Mouse (Mus musculus) retina, adult 2 months (tissue): ENCODE results near the gene Inpp5k.
A peak's percentile ranks its signal among the peaks of the same experiment; 100 is the strongest.
"Not testable (repeated sequence)": the region's sequence is repeated elsewhere in the genome, so short reads cannot be mapped to it uniquely, and the experiment has no call there.

Experiments used
- DNase-seq: peaks from one replicate; pipeline ENCODE4 v3.0.0-alpha.2; 2012; ENCODE audit warnings: low read depth, low spot score

Inpp5k gene

DNA sequence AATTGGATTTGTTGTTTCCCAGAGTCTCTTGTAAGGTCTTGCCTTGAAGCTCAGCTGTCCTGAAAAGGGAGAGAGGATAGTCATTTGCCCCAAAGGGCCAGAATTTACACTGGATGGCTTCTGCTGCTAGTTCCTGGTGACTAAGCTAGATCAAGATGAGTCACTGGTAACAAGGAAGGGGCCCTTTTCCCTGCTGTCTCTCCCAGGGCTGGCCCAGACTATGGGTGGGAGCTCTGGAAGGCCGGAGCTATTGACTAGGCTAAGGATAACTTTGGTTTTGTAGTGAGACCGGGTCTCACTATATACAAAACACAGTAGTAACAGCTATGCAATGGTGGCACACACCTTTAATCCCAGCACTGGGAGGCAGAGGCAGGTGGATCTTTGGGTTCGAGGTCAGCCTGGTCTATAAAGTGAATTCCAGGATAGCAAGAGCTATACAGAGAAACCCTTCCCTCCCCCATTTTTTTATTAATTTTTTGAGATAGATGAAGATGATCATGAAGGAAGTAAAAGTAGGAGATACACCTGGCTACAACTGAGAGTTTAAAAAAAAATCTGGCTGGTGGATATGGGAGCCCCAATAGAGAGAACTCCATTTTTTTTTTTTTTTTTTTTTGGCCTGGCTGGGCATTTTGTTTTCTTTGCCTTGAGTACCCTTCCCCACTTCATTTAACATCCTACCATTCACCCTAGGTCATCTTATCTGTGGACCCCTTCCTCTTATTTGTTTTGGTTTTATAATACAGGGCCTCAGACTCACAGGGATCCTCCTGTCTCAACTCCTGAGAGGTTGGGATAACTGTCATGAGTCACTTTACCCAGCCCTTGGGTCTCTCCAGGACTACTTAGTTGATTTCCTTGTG is 47.3 kb downstream of the Inpp5k start:
- DNase-seq, result no peak

DNA sequence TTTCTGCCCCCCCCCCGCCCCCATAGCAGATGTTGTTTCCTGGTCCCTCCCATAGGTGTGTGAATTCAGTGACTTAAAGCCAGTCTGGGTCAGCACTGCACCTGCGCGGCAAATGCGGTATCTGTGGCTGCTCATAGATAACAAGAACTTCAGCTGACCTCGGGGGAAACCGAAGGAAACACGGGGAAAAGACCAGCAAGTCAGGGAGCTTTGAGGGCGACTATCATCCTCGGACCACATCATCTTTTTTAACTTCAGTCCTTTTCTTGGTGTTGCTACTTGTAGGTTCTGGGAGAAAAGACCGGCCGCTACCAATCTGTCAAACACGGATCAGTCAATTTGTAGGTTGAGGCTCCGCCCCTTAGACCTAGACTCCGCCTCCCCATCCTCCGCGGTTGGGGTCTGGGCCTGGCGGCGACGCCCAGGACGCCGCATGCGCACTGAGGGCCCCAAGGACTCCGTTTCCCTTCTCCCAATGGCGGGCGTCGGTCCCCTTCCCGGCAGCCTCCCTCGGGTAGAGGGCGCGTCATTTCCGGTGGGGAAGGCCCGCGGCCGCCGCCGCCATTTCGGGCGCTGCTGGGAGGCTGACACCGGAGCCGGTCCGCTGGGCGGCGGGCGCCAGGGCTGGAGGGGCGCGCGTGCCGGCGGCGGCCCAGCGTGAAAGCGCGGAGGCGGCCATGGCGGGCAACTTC is 48.1 kb downstream of the Inpp5k start, which contains the start of gene Crk:
Gene Crk, plus strand, starts transcription at position 513 of the 692 bp plus-strand sequence.
- DNase-seq, result peak; percentile 96

DNA sequence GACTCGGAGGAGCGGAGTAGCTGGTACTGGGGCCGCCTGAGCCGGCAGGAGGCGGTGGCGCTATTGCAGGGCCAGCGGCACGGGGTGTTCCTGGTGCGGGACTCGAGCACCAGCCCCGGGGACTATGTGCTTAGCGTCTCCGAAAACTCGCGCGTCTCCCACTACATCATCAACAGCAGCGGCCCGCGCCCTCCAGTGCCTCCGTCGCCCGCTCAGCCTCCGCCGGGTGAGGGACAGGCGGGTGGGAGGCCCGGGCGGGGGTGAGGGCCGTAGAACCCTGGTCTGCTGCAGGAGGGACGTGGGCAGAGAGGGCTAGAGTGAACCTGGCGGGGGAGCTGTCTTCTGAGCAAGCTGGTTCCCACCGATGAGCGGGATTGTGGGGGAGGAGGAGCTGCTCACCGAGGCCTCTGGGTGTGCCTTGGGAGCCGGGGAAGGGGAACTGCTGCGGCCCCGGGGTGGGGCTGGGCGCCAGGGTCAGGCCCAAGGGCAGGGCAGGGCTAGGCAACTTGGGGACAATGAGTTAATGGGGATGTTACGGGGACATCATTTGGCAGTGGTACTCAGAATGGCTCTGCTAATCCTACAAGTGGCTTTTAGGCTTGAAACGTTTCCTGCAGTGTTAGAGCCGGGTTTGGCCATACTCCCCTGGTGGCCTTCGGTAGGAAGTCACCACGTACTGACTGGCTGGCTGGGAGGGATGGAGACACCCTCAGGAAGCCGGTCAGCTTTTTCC is 48.8 kb downstream of the Inpp5k start:
- DNase-seq, result peak; percentile 23

DNA sequence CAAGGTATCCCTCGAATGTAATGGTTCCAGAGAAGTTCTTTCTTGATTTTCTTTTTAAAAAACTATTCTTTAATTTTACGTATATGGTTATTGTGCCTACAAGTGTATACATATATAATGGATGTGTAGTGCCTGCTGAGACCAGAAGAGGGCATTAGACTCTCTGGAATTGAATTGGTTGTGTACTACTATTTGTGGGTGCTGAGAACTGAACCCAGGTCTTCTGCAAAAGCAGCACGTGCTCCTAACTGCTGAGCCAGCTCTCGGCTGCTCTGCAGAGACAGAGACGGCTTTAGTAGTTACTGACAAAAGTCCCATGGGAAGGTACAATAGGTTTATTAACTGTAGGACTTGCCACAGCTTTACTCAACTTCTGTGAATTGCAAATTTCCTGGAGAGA is 53.7 kb downstream of the Inpp5k start:
- no peak for DNase-seq

DNA sequence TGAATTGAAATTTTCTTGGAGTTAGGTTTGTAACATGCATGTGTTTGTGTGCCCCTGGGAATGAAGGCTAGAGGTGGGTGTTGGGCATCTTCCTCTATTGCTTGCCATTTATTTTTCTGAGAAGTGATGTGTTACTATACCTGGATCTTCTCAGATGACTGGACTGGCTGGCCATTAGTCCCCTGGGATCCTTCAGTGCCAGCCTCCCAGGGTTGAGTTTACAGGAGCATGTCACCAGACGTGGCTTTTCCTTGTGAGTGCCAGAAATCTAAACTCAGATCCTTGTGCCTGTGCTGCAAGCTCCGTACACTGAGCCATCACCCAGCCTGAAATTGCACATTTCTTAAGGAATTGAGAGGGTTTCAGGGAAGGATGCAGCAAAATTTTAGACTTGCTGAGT is 54.2 kb downstream of the Inpp5k start:
- DNase-seq, result no peak

DNA sequence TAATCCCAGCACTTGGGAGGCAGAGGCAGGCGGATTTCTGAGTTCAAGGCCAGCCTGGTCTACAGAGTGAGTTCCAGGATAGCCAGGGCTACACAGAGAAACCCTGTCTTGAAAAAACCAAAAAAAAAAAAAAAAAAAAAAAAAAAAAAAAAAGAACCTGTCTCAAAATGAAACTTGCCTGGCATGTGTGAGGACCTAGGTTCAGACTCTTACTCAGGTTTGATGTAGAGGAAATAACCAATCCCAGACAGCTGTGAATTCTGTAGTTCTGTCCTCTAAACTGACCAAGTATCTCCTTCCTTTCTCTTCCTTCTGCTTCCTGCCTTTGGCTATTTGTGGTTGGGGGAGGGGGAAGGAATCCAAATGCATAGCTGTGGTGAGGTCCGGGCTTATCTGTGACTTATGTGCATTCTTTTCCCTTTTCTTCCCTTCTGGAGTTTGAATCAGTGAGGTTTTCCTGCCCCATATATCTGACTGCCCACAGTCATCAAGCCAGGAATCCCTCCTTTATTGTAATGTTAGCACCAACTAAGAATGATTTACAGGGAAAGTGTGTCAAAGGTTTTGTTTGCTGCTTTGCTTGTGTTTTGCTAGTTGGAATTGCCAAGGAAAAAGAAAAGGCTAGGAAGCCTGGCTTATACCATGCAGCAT is 56.7 kb downstream of the Inpp5k start:
- DNase-seq, result no peak

DNA sequence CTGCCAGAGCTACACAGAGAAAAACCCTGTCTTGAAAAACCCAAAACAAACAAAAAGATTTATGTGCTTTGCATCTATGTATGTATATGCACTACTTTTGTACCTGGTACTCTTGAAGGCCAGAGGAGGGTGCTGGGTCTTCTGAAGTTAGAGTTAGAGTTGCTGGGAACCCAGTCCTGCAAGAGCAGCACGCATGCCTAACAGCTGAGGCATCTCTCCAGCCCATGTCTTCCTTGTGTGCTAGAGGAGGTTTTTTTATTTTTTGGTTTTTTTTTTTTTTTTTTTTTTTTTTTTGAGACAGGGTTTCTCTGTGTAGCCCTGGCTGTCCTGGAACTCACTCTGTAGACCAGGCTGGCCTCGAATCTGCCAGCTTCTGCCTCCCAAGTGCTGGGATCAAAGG is 57.3 kb downstream of the Inpp5k start:
- DNase-seq, result no peak

DNA sequence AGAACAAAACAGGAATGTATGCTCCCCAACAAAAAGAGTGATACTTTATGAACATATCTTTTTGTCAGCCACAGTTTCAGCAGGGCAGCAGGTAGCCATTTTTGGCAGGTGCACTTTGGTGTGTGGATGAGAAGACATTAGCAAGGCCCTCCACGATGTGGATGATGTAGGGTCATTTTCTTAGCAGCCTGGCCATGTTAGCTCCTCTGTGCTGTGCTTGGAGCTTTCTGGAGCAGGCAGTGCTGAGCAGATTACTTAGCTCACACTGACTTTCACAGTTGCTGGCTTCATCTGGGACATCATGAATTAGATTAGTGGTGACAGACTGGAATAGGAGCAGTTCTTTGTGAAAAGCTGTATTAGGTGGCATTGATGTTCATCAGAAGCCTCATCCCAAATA is 59.2 kb downstream of the Inpp5k start:
- no peak for DNase-seq

DNA sequence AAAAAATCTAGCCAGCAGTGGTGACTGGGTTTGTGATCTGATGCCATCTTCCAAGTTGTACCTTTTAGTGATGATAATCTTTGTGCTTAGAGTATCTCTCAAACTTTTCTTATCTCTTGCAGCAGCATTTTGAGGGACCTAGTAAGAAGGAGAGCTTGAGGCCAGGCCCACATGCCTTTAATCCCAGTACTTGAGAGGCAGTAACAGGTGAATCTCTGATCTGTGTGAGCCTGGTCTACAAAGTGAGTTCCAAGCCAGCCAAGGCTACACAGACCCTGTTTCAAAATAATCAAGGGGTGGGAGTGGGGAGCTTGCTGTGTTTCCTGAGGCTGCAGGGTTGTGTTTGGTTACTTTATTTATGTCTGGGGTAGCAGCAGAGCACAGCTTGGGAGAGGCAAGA is 60.3 kb downstream of the Inpp5k start:
- DNase-seq, result no peak

DNA sequence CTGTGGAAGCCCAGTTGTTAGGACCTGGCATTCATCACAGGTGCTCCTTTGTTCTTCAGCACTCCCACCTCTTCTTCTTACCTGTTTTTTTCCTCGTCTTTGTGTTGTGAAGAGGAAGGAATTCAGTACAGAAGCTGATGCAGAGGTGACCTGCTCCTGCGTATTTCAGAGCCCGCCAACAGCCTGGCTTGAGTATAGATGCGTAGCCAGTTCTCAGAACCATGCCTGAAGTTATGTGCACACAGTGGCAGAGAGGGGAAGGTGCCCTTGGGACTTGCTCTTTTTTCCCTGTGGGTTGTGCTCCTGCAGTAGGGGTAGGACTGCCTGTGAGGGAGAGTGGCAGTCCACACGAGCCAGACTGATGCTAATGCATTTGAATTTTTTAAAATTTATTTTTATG is 62.8 kb downstream of the Inpp5k start:
- DNase-seq, result no peak

DNA sequence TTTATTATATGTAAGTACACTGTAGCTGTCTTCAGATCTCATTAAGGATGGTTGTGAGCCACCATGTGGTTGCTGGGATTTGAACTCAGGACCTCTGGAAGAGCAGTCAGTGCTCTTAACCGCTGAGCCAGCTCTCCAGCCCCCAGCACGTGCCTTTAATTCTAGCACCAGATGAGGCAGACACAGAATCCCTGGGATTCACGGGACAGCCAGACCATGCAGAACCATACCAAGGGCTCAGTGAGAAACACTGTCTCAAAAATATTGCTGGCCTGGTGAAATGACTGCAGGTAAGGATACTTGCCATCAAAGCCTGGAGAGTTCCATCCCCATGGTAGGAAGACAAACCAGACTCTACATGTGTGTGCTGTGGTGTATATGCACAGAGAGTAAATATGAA is 66.7 kb downstream of the Inpp5k start:
- not testable (repeated sequence) for DNase-seq
